Mouse (Mus musculus): Measurements from ENCODE around the gene Osbpl10.
A peak's percentile ranks its signal among the peaks of the same experiment; 100 is the strongest.

Gene Osbpl10

GRCm38 (mm10) chr9:115034271-115034670 is 55.9 kb downstream of the Osbpl10 start:
- DNase-seq (ENCODE audit: low spot score) = no peak

- no peak for DNase-seq (ENCODE audit: low spot score)
Observed at GRCm38 (mm10) chr9:115034788-115035187, 56.4 kb downstream of the Osbpl10 start.

GRCm38 (mm10) chr9:115038215-115038614 is 59.8 kb downstream of the Osbpl10 start:
- DNase-seq (ENCODE audit: low spot score) = peak; percentile 37

DNA sequence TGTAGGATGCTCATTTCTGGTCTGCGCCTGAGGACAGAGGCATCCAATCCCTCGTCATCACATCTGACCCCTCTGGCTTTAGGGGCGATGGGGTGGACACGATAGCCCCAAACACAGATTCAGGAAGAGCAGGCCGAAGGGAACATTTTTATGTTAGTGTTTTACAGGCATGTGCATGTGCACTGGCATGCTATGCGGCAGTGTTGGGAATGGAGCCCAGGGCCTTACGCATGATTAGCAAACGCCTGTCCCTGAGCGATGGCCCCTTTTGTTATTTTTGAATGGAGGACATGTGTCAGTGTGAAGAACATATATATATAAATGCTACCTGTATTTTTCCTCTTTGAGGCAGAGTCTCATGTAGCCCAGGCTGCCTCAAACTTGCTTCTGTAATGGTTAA is 60.3 kb downstream of the Osbpl10 start:
- DNase-seq (ENCODE audit: low spot score) = no peak

DNA sequence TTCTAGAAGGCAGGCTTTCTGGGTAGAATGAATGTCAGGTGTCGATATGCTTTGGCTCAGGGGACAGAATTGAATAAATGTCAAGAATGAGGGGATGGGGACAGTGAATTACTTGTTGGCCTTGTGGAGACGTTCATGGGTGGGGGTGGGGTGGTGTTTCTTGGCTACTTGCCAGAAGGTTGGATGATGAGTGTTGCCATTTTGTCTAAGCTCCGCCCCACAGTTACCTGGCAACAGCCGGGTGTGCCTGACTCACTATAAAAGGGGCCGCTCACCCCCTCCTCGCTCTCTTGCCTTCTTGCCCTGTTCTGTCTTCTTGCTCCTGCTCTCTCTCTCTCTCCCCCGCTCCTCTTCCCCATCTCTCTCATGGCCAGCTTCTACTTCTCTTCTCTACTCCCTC is 60.9 kb downstream of the Osbpl10 start:
- DNase-seq (ENCODE audit: low spot score) = no peak

DNA sequence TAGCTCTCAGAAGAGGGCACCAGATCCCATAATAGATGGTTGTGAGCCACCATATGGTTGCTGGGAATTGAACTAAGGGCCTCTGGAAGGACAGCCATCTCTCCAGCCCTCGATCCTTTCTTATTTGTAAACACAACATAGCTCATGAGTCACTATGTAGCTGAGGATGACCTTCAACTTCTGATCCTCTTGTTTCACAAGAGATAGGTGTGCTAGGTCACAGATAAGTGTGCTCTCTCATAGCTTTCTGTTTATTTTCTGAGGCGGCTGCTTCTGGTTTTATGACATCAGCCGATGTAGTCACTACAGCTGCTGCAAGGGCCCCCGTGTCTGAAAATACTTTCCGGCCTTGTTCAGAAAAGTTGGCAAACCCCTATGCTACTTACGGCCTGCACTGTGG is 64.2 kb downstream of the Osbpl10 start:
- DNase-seq (ENCODE audit: low spot score) = no peak

GRCm38 (mm10) chr9:115042971-115043706 is 64.8 kb downstream of the Osbpl10 start:
- DNase-seq (ENCODE audit: low spot score) = no peak

DNA sequence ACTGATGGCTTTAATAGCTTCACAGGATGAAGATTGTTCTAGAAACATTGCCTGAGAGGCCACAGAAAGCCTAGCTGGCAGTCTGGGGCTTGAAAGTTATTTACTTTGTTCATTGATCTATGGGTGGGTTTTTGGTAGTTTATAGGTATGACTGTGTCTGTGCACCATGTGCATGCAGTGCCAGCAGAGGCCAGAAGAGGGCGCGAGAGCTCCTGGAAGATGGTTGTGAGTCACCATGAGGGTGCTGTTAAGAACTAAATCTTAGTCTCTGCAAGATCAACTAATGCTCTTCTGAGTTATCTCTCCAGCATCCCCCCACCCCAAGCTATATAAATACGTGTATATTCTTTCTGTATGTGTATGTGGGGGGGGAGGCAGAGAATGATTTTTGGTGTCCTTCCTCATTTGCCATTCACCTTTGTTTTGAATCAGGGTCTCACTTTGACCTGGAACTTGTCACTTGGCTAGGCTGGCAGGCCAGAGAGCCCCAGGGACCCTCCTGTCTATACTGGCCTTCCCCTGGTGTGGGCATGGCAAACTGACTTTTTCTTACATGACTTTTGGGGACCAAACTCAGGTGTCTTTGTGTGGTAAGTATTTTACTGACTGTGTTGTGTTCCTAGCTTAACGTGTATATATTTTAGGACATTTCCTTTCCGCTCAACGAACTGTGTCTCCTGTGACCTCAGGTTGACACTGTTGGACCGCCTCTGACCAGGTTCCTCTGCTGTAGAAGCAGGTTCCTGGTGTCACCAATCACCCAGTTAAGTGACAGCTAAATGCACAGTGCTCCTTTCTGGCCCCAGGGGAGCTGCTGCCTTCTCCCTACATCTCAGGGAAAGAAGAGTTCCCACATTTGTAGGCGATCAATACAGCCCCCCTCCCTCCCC is 65.8 kb downstream of the Osbpl10 start:
- DNase-seq (ENCODE audit: low spot score) = peak; percentile 12

- no peak for DNase-seq (ENCODE audit: low spot score)
Observed at GRCm38 (mm10) chr9:115045087-115045800, 66.9 kb downstream of the Osbpl10 start.

- no peak for DNase-seq (ENCODE audit: low spot score)
Observed at GRCm38 (mm10) chr9:115046701-115047100, 68.3 kb downstream of the Osbpl10 start.

- peak; percentile 35 for DNase-seq (ENCODE audit: low spot score)
Observed at GRCm38 (mm10) chr9:115048340-115048739, 70.0 kb downstream of the Osbpl10 start.

GRCm38 (mm10) chr9:115048861-115049260 is 70.5 kb downstream of the Osbpl10 start:
- peak; percentile 8 for DNase-seq (ENCODE audit: low spot score)

DNA sequence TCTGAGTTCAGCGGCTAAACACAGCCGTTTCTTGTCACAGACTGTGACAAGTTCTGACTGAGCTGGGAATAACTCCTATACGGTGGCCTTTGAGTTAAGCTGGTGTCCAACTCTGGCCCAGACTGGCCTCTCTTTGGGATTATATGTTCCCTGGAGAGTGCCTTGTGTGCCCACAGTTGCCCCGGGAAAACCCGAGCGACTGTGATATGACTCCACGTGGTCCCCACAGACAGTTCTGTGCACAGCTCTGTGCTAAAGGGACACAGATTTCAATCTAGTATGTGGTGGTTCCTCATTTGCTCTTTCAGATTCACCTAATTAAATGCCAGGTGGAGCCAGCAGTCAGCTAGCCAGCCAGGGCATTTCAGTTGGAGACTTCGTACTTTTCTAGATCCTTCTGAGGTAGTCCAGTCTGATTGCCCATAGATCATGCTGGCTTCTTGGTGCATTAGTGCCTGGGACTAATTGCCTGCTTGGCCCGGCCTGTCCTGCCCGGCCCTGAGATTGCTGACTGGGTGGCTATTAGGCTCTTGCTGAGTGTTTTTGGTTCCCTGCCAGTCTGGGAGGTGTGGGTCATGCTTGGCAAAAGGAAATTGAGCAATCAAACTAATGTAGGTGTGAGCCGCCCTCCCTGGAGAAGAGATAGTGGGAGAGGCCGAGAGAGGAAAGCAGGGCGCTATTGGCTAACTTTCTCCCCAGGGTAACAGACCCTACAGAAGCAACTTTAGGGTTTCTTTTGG is 71.8 kb downstream of the Osbpl10 start:
- no peak for DNase-seq (ENCODE audit: low spot score)

DNA sequence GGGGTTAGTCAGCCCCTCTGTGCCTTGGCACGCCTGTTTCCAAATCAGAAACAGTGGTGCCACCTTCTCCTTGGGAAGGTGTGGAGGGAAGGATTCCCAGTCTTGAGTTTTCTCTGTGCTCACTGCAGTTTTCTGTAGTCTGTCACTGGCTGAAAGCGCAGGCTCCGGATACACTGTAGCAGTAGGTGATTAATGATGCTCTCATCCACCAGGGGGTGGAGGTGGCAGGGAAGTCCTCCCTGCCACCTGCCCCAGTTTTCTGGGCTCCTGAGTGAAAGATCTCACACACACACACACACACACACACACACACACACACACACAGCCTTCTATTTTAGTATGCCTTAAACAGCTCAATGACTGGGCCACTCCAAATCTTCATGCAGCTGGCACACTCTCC is 73.6 kb downstream of the Osbpl10 start:
- no peak for DNase-seq (ENCODE audit: low spot score)

- no peak for DNase-seq (ENCODE audit: low spot score)
Observed at GRCm38 (mm10) chr9:115053779-115054178, 75.4 kb downstream of the Osbpl10 start.

- no peak for DNase-seq (ENCODE audit: low spot score)
Observed at GRCm38 (mm10) chr9:115055041-115055830, 76.9 kb downstream of the Osbpl10 start.

GRCm38 (mm10) chr9:115058806-115059205 is 80.4 kb downstream of the Osbpl10 start:
- DNase-seq (ENCODE audit: low spot score) = no peak

- no peak for DNase-seq (ENCODE audit: low spot score)
Observed at GRCm38 (mm10) chr9:115064834-115065233, 86.5 kb downstream of the Osbpl10 start.

GRCm38 (mm10) chr9:115067071-115067470 is 88.7 kb downstream of the Osbpl10 start:
- no peak for DNase-seq (ENCODE audit: low spot score)

DNA sequence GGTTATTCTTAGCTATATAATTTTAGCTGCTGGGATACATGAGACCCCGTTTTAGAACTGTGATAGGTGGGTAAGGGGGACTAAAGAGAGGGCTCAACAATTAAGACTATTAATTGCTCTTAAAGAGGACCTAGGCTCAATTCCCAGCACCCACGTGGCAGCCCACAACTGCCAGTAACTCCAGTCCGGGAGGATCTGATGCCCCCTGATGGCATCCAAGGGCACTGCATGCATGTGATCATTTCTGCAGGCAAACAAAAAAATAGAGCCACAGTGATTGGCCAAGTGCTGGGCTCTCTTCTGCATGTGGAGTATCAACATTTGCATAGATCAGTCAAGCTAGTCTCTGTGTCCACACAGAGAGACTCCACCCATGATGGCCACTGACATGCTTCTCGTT is 96.8 kb downstream of the Osbpl10 start:
- DNase-seq (ENCODE audit: low spot score) = no peak

Data from retina, embryonic 14.5 days (tissue).